Mouse (Mus musculus) ES-E14 (cell line): ENCODE measurements at regions not wholly inside any gene's neighbourhood (a gene's known extent, or its start where the extent isn't known, plus 50 kb on each side); places are given as distances from the start of the nearest gene placed in this dataset.

Experiments used
- HCFC1 ChIP-seq: IDR thresholded peaks from 2 replicates; pipeline ENCODE4 v1.6.1; 2012; ENCODE audit warnings: low read length, inconsistent platforms, borderline replicate concordance; ENCODE audit not compliant: insufficient read depth
- MAFK ChIP-seq: IDR thresholded peaks from 2 replicates; pipeline ENCODE4 v1.6.1; 2014; ENCODE audit warnings: mild to moderate bottlenecking, low read depth, low read length, inconsistent platforms; ENCODE audit not compliant: insufficient read depth

DNA sequence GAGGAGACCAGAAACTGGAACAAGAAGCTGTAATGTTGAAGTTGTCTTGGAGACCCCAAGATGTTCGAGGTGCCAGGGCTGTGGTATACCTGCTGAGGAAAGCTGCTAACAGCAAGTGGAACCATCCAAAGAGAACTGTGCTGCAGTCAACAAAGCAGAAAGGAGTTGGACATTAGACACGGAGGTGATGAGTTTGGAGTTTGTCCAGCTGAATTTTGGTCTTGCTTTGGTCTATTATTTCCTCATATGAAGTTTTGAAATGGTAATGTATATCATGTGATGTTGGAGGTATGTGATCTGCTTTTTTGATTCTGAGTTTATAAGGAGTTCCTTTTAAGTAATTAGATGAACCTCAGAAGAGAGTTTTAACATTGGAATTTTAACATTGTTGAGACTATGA lies 98.0 kb downstream of the Arrdc3 start:
- TF ChIP-seq MAFK (no peak), HCFC1 (no peak)
